Mouse (Mus musculus) T-helper 2 cell (primary cell): ENCODE data around the gene Hist1h2bf.
"Not testable (repeated sequence)": the region's sequence is repeated elsewhere in the genome, so short reads cannot be mapped to it uniquely, and the experiment has no call there.

Source experiments
- in situ Hi-C: fragments of 300-600 bp; cut with MboI, MseI; formaldehyde crosslinking; loops from one replicate; pipeline ENCODE4 v1.15.1; 2025; ENCODE audit warnings: high pct_unique_total_duplicates

Gene Hist1h2bf

DNA sequence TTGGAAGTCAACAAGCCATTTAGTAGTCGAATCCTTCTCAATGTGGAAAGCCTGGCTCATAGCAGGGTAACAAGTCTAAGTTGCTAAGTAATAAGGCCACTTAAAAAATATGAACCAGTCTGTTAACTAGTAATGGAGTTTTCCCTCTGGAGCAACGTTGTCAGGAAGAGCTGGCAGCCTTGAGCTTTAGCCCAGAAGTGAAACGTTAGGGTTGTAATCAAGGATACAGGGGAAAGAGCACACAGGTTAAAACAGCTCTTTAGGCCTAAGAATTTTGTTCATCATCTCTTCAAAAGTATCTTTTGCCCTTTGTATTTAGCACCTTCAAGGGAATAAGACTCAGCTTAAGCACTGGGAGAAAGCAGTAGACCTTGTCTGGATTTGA lies 23.2 kb downstream of the Hist1h2bf start:
- in situ Hi-C loops: no loop called here

GRCm38 (mm10) chr13:23546694-23547093 lies 27.3 kb downstream of the Hist1h2bf start:
- in situ Hi-C loops: no loop called here

GRCm38 (mm10) chr13:23544787-23545120 lies 29.2 kb downstream of the Hist1h2bf start:
- in situ Hi-C loops: not testable (repeated sequence)

- in situ Hi-C loops: no loop called here
Measured at GRCm38 (mm10) chr13:23543965-23544786, 29.8 kb downstream of the Hist1h2bf start, which contains the start of gene Hist1h3f. Gene Hist1h3f (plus strand): TSS chr13:23544052.

DNA sequence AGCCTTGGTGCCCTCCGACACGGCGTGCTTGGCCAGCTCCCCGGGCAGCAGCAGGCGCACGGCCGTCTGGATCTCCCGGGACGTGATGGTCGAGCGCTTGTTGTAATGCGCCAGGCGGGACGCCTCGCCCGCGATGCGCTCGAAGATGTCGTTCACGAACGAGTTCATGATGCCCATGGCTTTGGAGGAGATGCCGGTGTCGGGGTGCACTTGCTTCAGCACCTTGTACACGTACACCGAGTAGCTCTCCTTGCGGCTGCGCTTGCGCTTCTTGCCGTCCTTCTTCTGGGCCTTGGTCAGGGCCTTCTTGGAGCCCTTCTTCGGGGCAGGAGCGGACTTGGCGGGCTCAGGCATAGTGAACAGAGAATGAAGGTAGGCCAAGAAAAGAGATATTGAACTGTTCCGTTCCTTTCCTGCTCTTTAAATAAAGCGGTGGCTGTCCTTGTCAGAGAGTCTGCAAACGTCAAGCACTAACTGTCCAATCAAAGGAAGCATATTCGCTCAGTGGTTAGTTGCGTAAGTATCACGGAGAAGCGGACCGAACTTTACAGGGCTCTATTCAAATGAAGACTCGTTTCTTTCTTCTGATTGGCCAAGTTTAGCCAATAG lies 30.9 kb downstream of the Hist1h2bf start, which contains the start of gene Hist1h2bh:
TSS of gene Hist1h2bh (minus strand) at position 394 of the 609 bp plus-strand sequence.
- in situ Hi-C loops: not testable (repeated sequence)

GRCm38 (mm10) chr13:23542225-23542980 lies 31.6 kb downstream of the Hist1h2bf start:
- in situ Hi-C loops: not testable (repeated sequence)

- in situ Hi-C loops: no loop called here
Measured at GRCm38 (mm10) chr13:23541497-23541896, 32.5 kb downstream of the Hist1h2bf start.

- in situ Hi-C loops: loop anchor here (10.0 kb wide), 1 partner anchor 1495 kb away; the partner anchor contains the start of genes Hist1h2ag, Hist1h2bj and Hist1h4i
Measured at GRCm38 (mm10) chr13:23539821-23540220, 34.2 kb downstream of the Hist1h2bf start.

GRCm38 (mm10) chr13:23538249-23538648 lies 35.7 kb downstream of the Hist1h2bf start:
- in situ Hi-C loops: loop anchor here (10.0 kb wide), 1 partner anchor 1493 kb away; the partner anchor contains the start of genes Hist1h2ag, Hist1h2bj and Hist1h4i

GRCm38 (mm10) chr13:23537006-23537710 lies 36.8 kb downstream of the Hist1h2bf start:
- in situ Hi-C loops: loop anchor here (10.0 kb wide), 1 partner anchor 1492 kb away; the partner anchor contains the start of genes Hist1h2ag, Hist1h2bj and Hist1h4i

GRCm38 (mm10) chr13:23536076-23536822 lies 37.7 kb downstream of the Hist1h2bf start:
- in situ Hi-C loops: loop anchor here (10.0 kb wide), 1 partner anchor 1491 kb away; the partner anchor contains the start of genes Hist1h2ag, Hist1h2bj and Hist1h4i

- in situ Hi-C loops: loop anchor here (10.0 kb wide), 1 partner anchor 1491 kb away; the partner anchor contains the start of genes Hist1h2ag, Hist1h2bj and Hist1h4i
Measured at GRCm38 (mm10) chr13:23535137-23536075, 38.6 kb downstream of the Hist1h2bf start, which contains the start of gene Hist1h3g. Gene Hist1h3g (plus strand): TSS chr13:23535422.

DNA sequence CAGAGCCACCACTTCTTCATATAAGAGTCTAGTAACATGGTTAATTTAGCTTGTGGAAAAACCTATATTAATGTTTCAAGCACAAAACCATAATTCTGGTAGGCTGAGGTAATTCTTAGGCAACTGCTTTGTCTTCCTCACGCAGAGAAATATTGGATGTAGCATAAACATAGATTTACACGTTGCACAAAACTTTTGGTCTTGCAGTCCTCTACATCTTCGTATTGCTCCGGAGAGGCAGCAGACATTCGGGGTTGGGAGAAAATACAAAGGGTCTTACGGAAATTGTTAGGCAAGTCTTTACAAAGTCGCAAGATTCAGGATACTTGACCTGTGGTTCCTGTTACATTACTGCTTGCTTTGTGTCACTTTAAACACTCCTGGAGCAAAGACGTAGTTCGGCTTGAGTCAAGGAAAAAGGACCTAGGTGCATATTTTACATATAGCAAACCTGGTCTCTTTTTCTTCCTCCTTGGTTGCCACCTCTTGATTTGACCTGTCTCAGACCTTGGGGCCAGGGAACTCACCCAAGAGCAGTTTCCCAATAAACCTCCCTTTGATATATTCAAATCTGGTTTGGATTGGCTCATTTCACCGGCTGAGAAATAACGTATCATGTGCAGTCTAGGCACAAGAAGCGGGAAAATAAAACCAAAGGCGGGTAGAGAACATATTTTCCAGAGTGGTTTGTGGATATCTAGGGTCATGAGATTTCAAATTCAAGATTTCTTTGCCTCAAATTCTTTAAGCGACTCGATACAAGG lies 39.4 kb downstream of the Hist1h2bf start:
- in situ Hi-C loops: loop anchor here (10.0 kb wide), 1 partner anchor 1490 kb away; the partner anchor contains the start of genes Hist1h2ag, Hist1h2bj and Hist1h4i

GRCm38 (mm10) chr13:23533560-23534367 lies 40.2 kb downstream of the Hist1h2bf start, which contains the start of gene Hist1h2af:
Gene Hist1h2af (plus strand): TSS chr13:23533906.
- in situ Hi-C loops: loop anchor here (10.0 kb wide), 1 partner anchor 1489 kb away; the partner anchor contains the start of genes Hist1h2ag, Hist1h2bj and Hist1h4i

GRCm38 (mm10) chr13:23532262-23533075 lies 41.5 kb downstream of the Hist1h2bf start:
- in situ Hi-C loops: loop anchor here (10.0 kb wide), 1 partner anchor 1488 kb away; the partner anchor contains the start of genes Hist1h2ag, Hist1h2bj and Hist1h4i
